Mouse (Mus musculus): ENCODE data around the gene Aff3. TPM values are rescaled to one million over a fixed set of nuclear protein-coding genes. Genes with fewer than 3 reads are reported as not detected.

The Aff3 gene
- polyA plus RNA-seq, 1 experiment from 2014 or later, result 1.5 TPM

GRCm38 (mm10) chr1:38222160-38222559 is 442.6 kb downstream of the Aff3 start:
- no peak for ATAC-seq
- Histone ChIP-seq H3K4me3 (no peak overlapping the region), H3K9me3 (replicated peaks) (peaks cover 14% of the 10 kb centered on the region), H3K27me3 (replicated peaks) (no peaks in the 10 kb centered on the region), H3K4me2 (no peak overlapping the region), H3K27ac (no peak overlapping the region), H3K4me1 (no peaks in the 10 kb centered on the region), H3K36me3 (no peaks in the 10 kb centered on the region), H3K9ac (no peak overlapping the region)
- 84% methylated on average over 1 of the region's 1 CpGs for WGBS (ENCODE audit: insufficient replicate concordance)

- H3K4me3 ChIP-seq, result no peak overlapping the region
- no peak overlapping the region for H3K9ac ChIP-seq
- no peak overlapping the region for H3K27ac ChIP-seq
- no peaks in the 10 kb centered on the region for H3K36me3 ChIP-seq
- peaks cover 14% of the 10 kb centered on the region for H3K9me3 ChIP-seq (replicated peaks)
- H3K27me3 ChIP-seq (replicated peaks), result no peaks in the 10 kb centered on the region
- H3K4me1 ChIP-seq, result no peaks in the 10 kb centered on the region
- no peak overlapping the region for H3K4me2 ChIP-seq
- ATAC-seq, result no peak
- WGBS (ENCODE audit: insufficient replicate concordance), result 71% methylated on average over 8 of the region's 8 CpGs
Measured at GRCm38 (mm10) chr1:38221431-38221830, 443.3 kb downstream of the Aff3 start.

GRCm38 (mm10) chr1:38217912-38218795 is 446.6 kb downstream of the Aff3 start:
- no peak for ATAC-seq
- H3K4me1 ChIP-seq, result no peaks in the 10 kb centered on the region
- no peaks in the 10 kb centered on the region for H3K27me3 ChIP-seq (replicated peaks)
- WGBS (ENCODE audit: insufficient replicate concordance), result 58% methylated on average over 30 of the region's 31 CpGs
- peak overlapping the region; percentile 33 for H3K4me2 ChIP-seq
- H3K4me3 ChIP-seq, result no peak overlapping the region
- no peak overlapping the region for H3K9ac ChIP-seq
- H3K27ac ChIP-seq, result no peak overlapping the region
- no peaks in the 10 kb centered on the region for H3K9me3 ChIP-seq (replicated peaks)
- no peaks in the 10 kb centered on the region for H3K36me3 ChIP-seq

- H3K27me3 ChIP-seq (replicated peaks), result no peaks in the 10 kb centered on the region
- no peak overlapping the region for H3K9ac ChIP-seq
- no peak overlapping the region for H3K4me2 ChIP-seq
- no peak overlapping the region for H3K4me3 ChIP-seq
- H3K4me1 ChIP-seq, result no peaks in the 10 kb centered on the region
- no peaks in the 10 kb centered on the region for H3K9me3 ChIP-seq (replicated peaks)
- no peak overlapping the region for H3K27ac ChIP-seq
- WGBS (ENCODE audit: insufficient replicate concordance), result 71% methylated on average over 5 of the region's 5 CpGs
- no peak for ATAC-seq
- H3K36me3 ChIP-seq, result no peaks in the 10 kb centered on the region
Measured at GRCm38 (mm10) chr1:38217098-38217497, 447.7 kb downstream of the Aff3 start.

GRCm38 (mm10) chr1:38213377-38213776 is 451.4 kb downstream of the Aff3 start:
- Histone ChIP-seq H3K4me2 (no peak overlapping the region), H3K4me3 (no peak overlapping the region), H3K36me3 (no peaks in the 10 kb centered on the region), H3K4me1 (no peaks in the 10 kb centered on the region), H3K27ac (no peak overlapping the region), H3K9me3 (replicated peaks) (no peaks in the 10 kb centered on the region), H3K27me3 (replicated peaks) (0 out of 2 replicates have a peak, but pooled peaks cover 7% of the 10 kb centered on the region), H3K9ac (no peak overlapping the region)
- 47% methylated on average over 3 of the region's 3 CpGs for WGBS (ENCODE audit: insufficient replicate concordance)
- ATAC-seq, result no peak

- 34% methylated on average over 5 of the region's 5 CpGs for WGBS (ENCODE audit: insufficient replicate concordance)
- Histone ChIP-seq H3K27me3 (replicated peaks) (0 out of 2 replicates have a peak, but pooled peaks cover 7% of the 10 kb centered on the region), H3K27ac (no peak overlapping the region), H3K4me1 (no peaks in the 10 kb centered on the region), H3K4me3 (no peak overlapping the region), H3K9ac (no peak overlapping the region), H3K36me3 (no peaks in the 10 kb centered on the region), H3K9me3 (replicated peaks) (no peaks in the 10 kb centered on the region), H3K4me2 (no peak overlapping the region)
- ATAC-seq, result no peak
Measured at GRCm38 (mm10) chr1:38212386-38212785, 452.4 kb downstream of the Aff3 start.

- no peaks in the 10 kb centered on the region for H3K4me1 ChIP-seq
- H3K27ac ChIP-seq, result no peak overlapping the region
- no peaks in the 10 kb centered on the region for H3K9me3 ChIP-seq (replicated peaks)
- H3K27me3 ChIP-seq (replicated peaks), result no peaks in the 10 kb centered on the region
- H3K36me3 ChIP-seq, result no peaks in the 10 kb centered on the region
- WGBS (ENCODE audit: insufficient replicate concordance), result 64% methylated on average over 10 of the region's 10 CpGs
- no peak overlapping the region for H3K4me2 ChIP-seq
- ATAC-seq, result no peak
- no peak overlapping the region for H3K4me3 ChIP-seq
- no peak overlapping the region for H3K9ac ChIP-seq
Measured at GRCm38 (mm10) chr1:38202475-38203183, 462.1 kb downstream of the Aff3 start.

GRCm38 (mm10) chr1:38201796-38202195 is 463.0 kb downstream of the Aff3 start:
- Histone ChIP-seq H3K27ac (no peak overlapping the region), H3K4me3 (no peak overlapping the region), H3K36me3 (no peaks in the 10 kb centered on the region), H3K9ac (no peak overlapping the region), H3K9me3 (replicated peaks) (no peaks in the 10 kb centered on the region), H3K4me1 (no peaks in the 10 kb centered on the region), H3K4me2 (no peak overlapping the region), H3K27me3 (replicated peaks) (no peaks in the 10 kb centered on the region)
- WGBS (ENCODE audit: insufficient replicate concordance), result 72% methylated on average over 3 of the region's 3 CpGs
- ATAC-seq, result no peak

- 75% methylated on average over 17 of the region's 17 CpGs for WGBS (ENCODE audit: insufficient replicate concordance)
- Histone ChIP-seq H3K9me3 (replicated peaks) (no peaks in the 10 kb centered on the region), H3K27ac (no peak overlapping the region), H3K27me3 (replicated peaks) (no peaks in the 10 kb centered on the region), H3K4me3 (no peak overlapping the region), H3K9ac (no peak overlapping the region), H3K4me2 (no peak overlapping the region), H3K4me1 (no peaks in the 10 kb centered on the region), H3K36me3 (no peaks in the 10 kb centered on the region)
- ATAC-seq, result no peak
Measured at GRCm38 (mm10) chr1:38199669-38200635, 464.8 kb downstream of the Aff3 start.

- no peak overlapping the region for H3K4me3 ChIP-seq
- 70% methylated on average over 15 of the region's 15 CpGs for WGBS (ENCODE audit: insufficient replicate concordance)
- no peaks in the 10 kb centered on the region for H3K36me3 ChIP-seq
- no peaks in the 10 kb centered on the region for H3K9me3 ChIP-seq (replicated peaks)
- no peaks in the 10 kb centered on the region for H3K27me3 ChIP-seq (replicated peaks)
- H3K4me2 ChIP-seq, result no peak overlapping the region
- H3K27ac ChIP-seq, result no peak overlapping the region
- H3K4me1 ChIP-seq, result no peaks in the 10 kb centered on the region
- ATAC-seq, result no peak
- H3K9ac ChIP-seq, result no peak overlapping the region
Measured at GRCm38 (mm10) chr1:38198393-38199029, 466.2 kb downstream of the Aff3 start.

GRCm38 (mm10) chr1:38197145-38197682 is 467.5 kb downstream of the Aff3 start:
- Histone ChIP-seq H3K36me3 (no peaks in the 10 kb centered on the region), H3K4me3 (no peak overlapping the region), H3K9ac (no peak overlapping the region), H3K9me3 (replicated peaks) (no peaks in the 10 kb centered on the region), H3K27ac (no peak overlapping the region), H3K4me2 (no peak overlapping the region), H3K4me1 (no peaks in the 10 kb centered on the region), H3K27me3 (replicated peaks) (no peaks in the 10 kb centered on the region)
- no peak for ATAC-seq
- 79% methylated on average over 8 of the region's 8 CpGs for WGBS (ENCODE audit: insufficient replicate concordance)
